Mouse (Mus musculus) forebrain, embryonic 14.5 days (tissue): ENCODE measurements around the gene Fhdc1. TPM values are rescaled to one million over a fixed set of nuclear protein-coding genes. Genes with fewer than 3 reads are reported as not detected.

Source experiments
- ATAC-seq: fragments of 200-750 bp; cut with Nextera tagmentation; 2 replicates; pipeline ENCODE4 v1.8.0; 2017; ENCODE audit warnings: mild to moderate bottlenecking, moderate library complexity
- DNase-seq: peaks from one replicate; pipeline ENCODE4 v3.0.0-alpha.2; 2015; ENCODE audit warnings: low spot score
- H3K27ac ChIP-seq: fragments of 300-500 bp; sonication (generic); 2 replicates; pipeline ENCODE4 v1.5.1; 2014; ENCODE audit warnings: low read depth, mild to moderate bottlenecking, control low read depth, low read length, moderate library complexity
- H3K27me3 ChIP-seq: fragments of 300-500 bp; sonication (generic); replicated peaks from 2 replicates; pipeline ENCODE4 v1.6.1; 2014; ENCODE audit warnings: low read length, control low read depth, mixed read lengths; ENCODE audit not compliant: control insufficient read depth, insufficient read depth
- H3K36me3 ChIP-seq: fragments of 300-500 bp; sonication (generic); 2 replicates; pipeline ENCODE4 v1.6.1; 2014; ENCODE audit warnings: low read length, control low read depth; ENCODE audit not compliant: control insufficient read depth, insufficient read depth
- H3K4me1 ChIP-seq: fragments of 300-500 bp; sonication (generic); 2 replicates; pipeline ENCODE4 v1.6.1; 2014; ENCODE audit warnings: antibody characterized with exemption, low read length, control low read depth; ENCODE audit not compliant: control insufficient read depth, insufficient read depth
- H3K4me2 ChIP-seq: fragments of 300-500 bp; sonication (generic); 2 replicates; pipeline ENCODE4 v1.6.1; 2014; ENCODE audit warnings: mild to moderate bottlenecking, control low read depth, low read length
- H3K4me3 ChIP-seq: fragments of 300-500 bp; sonication (generic); 2 replicates; pipeline ENCODE4 v1.5.1; 2014; ENCODE audit warnings: low read depth, low read length, control low read depth
- H3K9ac ChIP-seq: fragments of 300-500 bp; sonication (generic); 2 replicates; pipeline ENCODE4 v1.6.1; 2014; ENCODE audit warnings: mild to moderate bottlenecking, low read length, control low read depth, moderate library complexity
- H3K9me3 ChIP-seq: fragments of 300-500 bp; sonication (generic); replicated peaks from 2 replicates; pipeline ENCODE4 v1.6.1; 2016; ENCODE audit warnings: low read length, control low read depth, mixed read lengths; ENCODE audit not compliant: control insufficient read depth
- WGBS: fragments of 180-500 bp; shearing (Covaris S2); extraction: QIAGEN DNeasy Blood & Tissue Kit; methylation state at CpG from one replicate; pipeline ENCODE4 v1.1.7; 2014; 5-methylcytosine and 5-hydroxymethylcytosine counted together
- polyA plus RNA-seq: library from polyadenylated mRNA; unstranded; fragments of >200 nt; fragmentation: Nextera tagmentation; extraction: Ambion mirVana; gene quantifications from 2 replicates; pipeline ENCODE4 v1.2.1, GENCODE M21; 2014

The Fhdc1 gene
- 1.3 and 2.8 TPM in 2 replicates for polyA plus RNA-seq

DNA sequence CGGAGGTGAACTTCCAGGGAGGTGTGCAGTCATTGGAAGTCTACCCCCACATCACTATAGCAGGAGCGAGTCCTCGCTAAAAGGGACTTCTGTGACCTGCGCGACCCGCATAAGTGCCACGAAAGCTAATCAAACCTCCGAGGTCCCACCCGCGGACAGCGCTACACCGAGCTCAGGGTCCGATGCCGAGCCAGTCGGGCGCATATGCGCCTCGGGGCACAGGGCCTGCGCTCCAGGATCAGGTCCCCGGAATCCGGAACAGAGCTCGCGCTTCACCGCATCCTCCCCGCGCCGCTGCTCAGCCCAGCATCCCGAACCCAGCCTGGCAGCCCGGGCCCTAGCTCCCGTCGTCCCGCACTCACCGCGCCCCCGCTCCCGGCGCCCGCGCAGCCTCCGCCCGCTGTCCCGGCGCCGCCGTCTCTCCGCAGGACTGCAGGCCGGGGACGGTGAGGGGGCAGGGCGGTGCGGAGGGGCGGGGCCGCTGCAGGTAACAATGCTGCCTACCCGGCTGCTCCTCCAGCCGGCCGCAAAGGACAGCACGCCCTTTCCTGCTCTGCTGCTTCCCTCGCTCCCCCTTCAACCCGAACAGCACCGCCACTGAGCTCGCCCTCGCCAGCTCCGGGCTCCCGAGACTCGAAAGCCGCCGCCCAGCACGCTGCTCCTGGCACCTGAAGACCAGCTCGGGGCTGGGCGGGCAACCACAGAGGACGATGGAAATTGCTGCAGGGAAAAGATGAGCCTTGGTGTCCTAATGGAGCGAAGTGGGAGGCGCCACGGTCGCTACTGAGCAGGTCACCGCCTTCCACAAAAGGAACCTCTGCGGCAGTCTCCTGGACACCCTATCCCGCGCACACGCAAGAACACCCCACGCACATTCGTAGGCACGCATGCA is at the start of gene Fhdc1:
Gene Fhdc1, minus strand, starts transcription at position 424 of the 892 bp plus-strand sequence.
- under 1% methylated on average over 74 of the region's 82 CpGs for WGBS
- Histone ChIP-seq H3K27me3 (peaks cover 38% of the 10 kb centered on the region), H3K27ac (no peak within 1 kb of the TSS), H3K9ac (peak within 1 kb of the TSS; percentile 68), H3K36me3 (no peaks in the 10 kb centered on the region), H3K4me2 (peak within 1 kb of the TSS; percentile 100), H3K4me3 (peak within 1 kb of the TSS; percentile 59), H3K9me3 (no peaks in the 10 kb centered on the region), H3K4me1 (peaks cover 8% of the 10 kb centered on the region; the same call in 1 of the 2 replicates)
- DNase-seq (peak; percentile 39), ATAC-seq (peak; percentile 68)

DNA sequence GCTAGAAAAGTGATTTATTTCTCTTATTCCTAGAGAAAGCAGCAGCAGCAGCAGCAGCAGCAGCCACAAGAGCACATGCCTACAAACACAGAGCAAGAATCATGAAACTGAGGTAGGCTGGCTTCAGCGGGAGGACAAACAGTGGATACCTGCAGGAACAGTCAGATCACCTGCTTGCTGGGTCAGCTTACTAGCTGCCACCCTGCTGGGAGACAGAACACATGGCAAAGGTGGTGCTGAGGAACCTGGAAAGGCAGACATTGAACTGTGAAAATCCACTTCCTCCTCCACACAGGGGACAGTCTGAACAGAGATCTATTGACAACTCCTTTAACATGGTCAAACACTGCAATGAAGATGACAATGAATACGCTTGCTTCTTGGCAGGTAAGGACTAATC is 48.8 kb upstream of the Fhdc1 start:
- H3K9ac ChIP-seq, result no peak overlapping the region
- no peaks in the 10 kb centered on the region for H3K4me1 ChIP-seq
- H3K27me3 ChIP-seq, result no peaks in the 10 kb centered on the region
- DNase-seq, result no peak
- WGBS, result 76% methylated on average over 2 of the region's 2 CpGs
- H3K36me3 ChIP-seq, result 0 out of 2 replicates have a peak, but pooled peaks cover 4% of the 10 kb centered on the region
- no peak overlapping the region for H3K27ac ChIP-seq
- ATAC-seq, result no peak
- H3K4me3 ChIP-seq, result no peak overlapping the region
- H3K4me2 ChIP-seq, result no peak overlapping the region
- H3K9me3 ChIP-seq, result no peaks in the 10 kb centered on the region

- H3K4me2 ChIP-seq, result no peak overlapping the region
- no peak overlapping the region for H3K4me3 ChIP-seq
- no peaks in the 10 kb centered on the region for H3K27me3 ChIP-seq
- H3K27ac ChIP-seq, result no peak overlapping the region
- H3K9me3 ChIP-seq, result no peaks in the 10 kb centered on the region
- H3K4me1 ChIP-seq, result no peaks in the 10 kb centered on the region
- ATAC-seq (no peak), DNase-seq (no peak)
- H3K9ac ChIP-seq, result no peak overlapping the region
- 0 out of 2 replicates have a peak, but pooled peaks cover 4% of the 10 kb centered on the region for H3K36me3 ChIP-seq
- WGBS, result 89% methylated on average over 1 of the region's 1 CpGs
Measured at GRCm38 (mm10) chr3:84524952-84525351, 44.7 kb upstream of the Fhdc1 start.

DNA sequence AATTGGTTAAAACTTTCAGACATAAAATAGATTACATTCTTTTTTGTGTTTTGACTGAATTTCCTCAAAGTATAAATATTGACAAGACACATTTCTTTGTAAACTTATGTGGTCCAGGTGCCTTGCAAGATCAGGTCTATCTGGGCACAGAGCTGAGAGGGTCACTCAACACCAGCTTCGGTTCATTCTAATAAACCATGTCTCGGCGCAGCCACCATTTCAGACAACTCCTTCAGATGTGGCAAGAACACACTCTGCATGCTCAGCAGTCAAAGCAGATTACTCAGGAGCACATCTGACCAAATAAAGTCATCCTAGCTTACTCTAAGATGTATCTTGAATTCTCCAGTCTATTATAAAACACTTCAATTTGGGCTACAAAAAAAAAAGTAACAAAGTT is 35.9 kb upstream of the Fhdc1 start:
- Histone ChIP-seq H3K9me3 (no peaks in the 10 kb centered on the region), H3K27me3 (no peaks in the 10 kb centered on the region), H3K4me1 (no peaks in the 10 kb centered on the region), H3K27ac (no peak overlapping the region), H3K4me3 (no peak overlapping the region), H3K4me2 (no peak overlapping the region), H3K9ac (no peak overlapping the region), H3K36me3 (peaks cover 4% of the 10 kb centered on the region; the same call in 1 of the 2 replicates)
- DNase-seq (no peak), ATAC-seq (no peak)
- 100% methylated on average over 3 of the region's 3 CpGs for WGBS

DNA sequence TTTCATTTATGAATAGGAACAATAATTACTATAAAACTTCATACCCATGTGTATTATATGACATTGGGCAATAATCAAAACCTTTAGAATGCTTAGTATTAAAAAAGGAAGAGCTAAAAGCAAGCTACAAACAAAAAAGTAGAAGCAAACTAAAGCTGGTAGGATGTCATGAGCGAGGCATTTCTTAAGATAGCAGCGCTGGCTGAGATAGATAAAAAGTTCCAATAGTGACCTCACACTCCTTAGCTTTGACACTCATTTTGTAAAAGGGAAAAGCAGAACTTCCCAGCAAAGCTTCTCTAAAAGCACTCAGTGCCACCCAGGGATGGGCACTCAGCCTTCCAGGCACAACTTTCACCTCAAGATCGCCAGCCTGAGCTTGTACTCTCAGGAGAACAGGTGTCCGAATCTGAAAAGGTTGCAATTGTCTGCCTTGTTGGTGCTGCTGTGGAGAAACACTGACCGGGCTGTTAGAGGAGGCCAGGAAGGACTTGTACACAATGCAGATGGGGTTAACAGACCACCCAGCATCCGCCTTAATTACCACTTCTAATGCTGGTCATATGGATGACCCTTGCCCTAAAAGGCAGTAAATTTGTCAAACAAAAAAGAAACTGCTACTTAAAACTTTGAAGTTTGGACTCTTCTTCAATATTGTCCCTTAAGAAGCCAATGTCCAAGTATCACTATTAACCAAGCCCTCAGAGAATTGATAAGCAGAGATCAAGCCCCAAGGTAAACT is 32.7 kb upstream of the Fhdc1 start:
- Histone ChIP-seq H3K4me3 (no peak overlapping the region), H3K9ac (no peak overlapping the region), H3K27me3 (no peaks in the 10 kb centered on the region), H3K4me2 (no peak overlapping the region), H3K27ac (no peak overlapping the region), H3K9me3 (no peaks in the 10 kb centered on the region), H3K4me1 (no peaks in the 10 kb centered on the region), H3K36me3 (no peaks in the 10 kb centered on the region)
- ATAC-seq (no peak), DNase-seq (no peak)
- 65% methylated on average over 6 of the region's 6 CpGs for WGBS

DNA sequence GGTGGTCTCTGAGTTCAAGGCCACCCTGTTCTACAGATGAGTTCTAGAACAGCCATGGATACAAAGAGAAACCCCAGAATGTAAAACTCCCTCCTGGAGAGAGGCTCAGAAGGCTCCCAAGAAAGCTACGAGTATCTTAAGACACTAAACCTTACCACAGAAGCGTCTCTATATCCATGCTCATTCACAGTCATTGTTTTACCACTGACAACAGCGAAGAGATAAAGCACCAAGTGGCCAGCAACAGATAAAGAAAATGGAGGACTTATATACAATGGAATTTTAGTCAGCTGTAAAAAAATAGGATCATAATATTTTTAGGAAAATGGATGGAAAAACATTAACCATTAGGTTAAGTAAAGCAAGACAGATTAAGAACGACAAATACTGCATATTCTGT is 25.0 kb upstream of the Fhdc1 start:
- Histone ChIP-seq H3K9ac (no peak overlapping the region), H3K4me2 (no peak overlapping the region), H3K27me3 (no peaks in the 10 kb centered on the region), H3K9me3 (no peaks in the 10 kb centered on the region), H3K36me3 (0 out of 2 replicates have a peak, but pooled peaks cover 5% of the 10 kb centered on the region), H3K27ac (no peak overlapping the region), H3K4me3 (no peak overlapping the region), H3K4me1 (no peaks in the 10 kb centered on the region)
- 89% methylated on average over 4 of the region's 4 CpGs for WGBS
- DNase-seq (no peak), ATAC-seq (no peak)

DNA sequence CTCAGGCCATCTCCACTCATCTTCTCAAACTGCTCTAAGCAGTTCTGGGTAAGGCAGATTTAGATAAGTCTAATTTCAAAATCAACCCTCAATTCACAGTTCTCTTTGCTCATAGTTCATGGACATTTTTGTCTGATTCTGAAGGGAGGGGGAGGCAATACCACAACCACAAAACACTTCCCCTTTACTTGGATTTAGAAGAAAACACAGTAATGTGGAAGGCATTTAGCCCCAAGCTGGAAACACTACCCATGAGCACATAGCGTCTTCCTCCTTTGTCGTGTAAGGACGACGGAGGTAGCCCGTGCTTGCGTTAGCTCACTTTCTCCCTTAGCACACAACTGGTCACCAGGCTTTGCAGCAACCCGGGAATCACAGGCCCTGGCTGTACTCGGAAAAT is 24.1 kb upstream of the Fhdc1 start:
- no peaks in the 10 kb centered on the region for H3K9me3 ChIP-seq
- H3K27me3 ChIP-seq, result no peaks in the 10 kb centered on the region
- H3K36me3 ChIP-seq, result 0 out of 2 replicates have a peak, but pooled peaks cover 5% of the 10 kb centered on the region
- no peak overlapping the region for H3K4me3 ChIP-seq
- no peak overlapping the region for H3K27ac ChIP-seq
- H3K9ac ChIP-seq, result no peak overlapping the region
- ATAC-seq (no peak), DNase-seq (no peak)
- H3K4me2 ChIP-seq, result no peak overlapping the region
- no peaks in the 10 kb centered on the region for H3K4me1 ChIP-seq
- 92% methylated on average over 8 of the region's 8 CpGs for WGBS

GRCm38 (mm10) chr3:84502101-84502500 is 21.9 kb upstream of the Fhdc1 start:
- 78% methylated on average over 2 of the region's 2 CpGs for WGBS
- no peak for DNase-seq
- H3K9ac ChIP-seq, result no peak overlapping the region
- no peaks in the 10 kb centered on the region for H3K9me3 ChIP-seq
- ATAC-seq, result no peak
- no peaks in the 10 kb centered on the region for H3K27me3 ChIP-seq
- H3K27ac ChIP-seq, result no peak overlapping the region
- H3K4me2 ChIP-seq, result no peak overlapping the region
- no peaks in the 10 kb centered on the region for H3K4me1 ChIP-seq
- no peak overlapping the region for H3K4me3 ChIP-seq
- 0 out of 2 replicates have a peak, but pooled peaks cover 5% of the 10 kb centered on the region for H3K36me3 ChIP-seq
